Mouse (Mus musculus) lung, adult 2 months (tissue): ENCODE data around the gene Cdan1.

Source experiments
- CTCF ChIP-seq: fragments of 200-500 bp; IDR thresholded peaks from 2 replicates; pipeline ENCODE4 v1.5.1; 2011; ENCODE audit warnings: mild to moderate bottlenecking, low read length, control low read depth; ENCODE audit not compliant: insufficient read depth
- POLR2A ChIP-seq: fragments of 200-500 bp; IDR thresholded peaks from 2 replicates; pipeline ENCODE4 v1.6.1; 2011; ENCODE audit warnings: low read depth, mild to moderate bottlenecking, control low read depth, low read length, borderline replicate concordance; ENCODE audit errors: extremely low read depth

DNA sequence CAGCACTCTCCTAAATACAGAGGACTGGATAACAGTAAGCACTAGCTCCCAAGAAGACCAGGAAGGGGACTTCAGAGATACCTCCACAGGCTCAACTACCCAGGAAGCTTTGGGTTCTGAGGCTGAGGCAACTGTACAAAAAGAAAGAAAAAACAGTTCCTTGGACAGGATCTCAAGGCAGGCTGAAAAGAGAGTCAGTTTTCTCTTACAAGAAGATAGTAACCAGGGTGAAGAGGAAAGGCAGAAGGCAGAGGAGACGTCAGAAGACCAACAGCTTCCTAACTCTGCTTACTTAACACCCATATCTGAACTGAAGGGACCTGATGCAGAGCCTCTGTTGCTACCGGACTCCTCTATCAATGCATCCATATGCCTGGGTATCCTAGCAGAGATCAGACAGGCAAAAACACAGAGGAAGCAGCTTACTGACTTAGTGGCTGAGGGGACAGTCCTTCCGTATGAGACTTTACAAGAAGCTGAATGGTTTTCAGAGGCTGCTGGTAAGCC, 149.5 kb downstream of the Cdan1 start:
- TF ChIP-seq CTCF (no peak), POLR2A (no peak)
